Mouse (Mus musculus): Measurements from ENCODE around the gene Khdrbs1. TPM values are rescaled to one million over a fixed set of nuclear protein-coding genes. Genes with fewer than 3 reads are reported as not detected.

Gene Khdrbs1
- 75.6 and 77.5 TPM in 2 replicates for polyA plus RNA-seq (2015; fragmentation: Nextera tagmentation; extraction: Ambion mirVana)

GRCm38 (mm10) chr4:129742232-129743009, at the start of gene Khdrbs1:
Gene Khdrbs1 (minus strand): TSS chr4:129742303.
- Histone ChIP-seq H3K27ac (replicated peaks) (peak within 1 kb of the TSS; percentile 99), H3K9ac (peak within 1 kb of the TSS; percentile 100), H3K4me3 (peak within 1 kb of the TSS; percentile 100), H3K9me3 (no peaks in the 10 kb centered on the region), H3K27me3 (replicated peaks) (no peaks in the 10 kb centered on the region), H3K4me1 (peaks cover 36% of the 10 kb centered on the region), H3K36me3 (peaks cover 8% of the 10 kb centered on the region), H3K4me2 (peak within 1 kb of the TSS; percentile 79)
- under 1% methylated on average over 76 of the region's 76 CpGs for WGBS
- peak; percentile 93 for ATAC-seq (ENCODE audit: extremely low read depth, insufficient number of reproducible peaks, low FRiP score, low TSS enrichment)

- Histone ChIP-seq H3K4me1 (peaks cover 39% of the 10 kb centered on the region), H3K4me2 (no peak overlapping the region), H3K9ac (no peak overlapping the region), H3K9me3 (no peaks in the 10 kb centered on the region), H3K27ac (replicated peaks) (no peak overlapping the region), H3K27me3 (replicated peaks) (no peaks in the 10 kb centered on the region), H3K4me3 (no peak overlapping the region), H3K36me3 (no peaks in the 10 kb centered on the region)
- ATAC-seq (ENCODE audit: extremely low read depth, insufficient number of reproducible peaks, low FRiP score, low TSS enrichment), result no peak
- 26% methylated on average over 1 of the region's 1 CpGs for WGBS
Measured at GRCm38 (mm10) chr4:129791399-129791798, 49.3 kb upstream of the Khdrbs1 start.

GRCm38 (mm10) chr4:129790475-129790874, 48.4 kb upstream of the Khdrbs1 start:
- Histone ChIP-seq H3K4me3 (no peak overlapping the region), H3K9ac (no peak overlapping the region), H3K4me1 (peaks cover 30% of the 10 kb centered on the region), H3K27me3 (replicated peaks) (no peaks in the 10 kb centered on the region), H3K36me3 (no peaks in the 10 kb centered on the region), H3K9me3 (no peaks in the 10 kb centered on the region), H3K27ac (replicated peaks) (no peak overlapping the region), H3K4me2 (no peak overlapping the region)
- ATAC-seq (ENCODE audit: extremely low read depth, insufficient number of reproducible peaks, low FRiP score, low TSS enrichment), result no peak
- 73% methylated on average over 3 of the region's 3 CpGs for WGBS

GRCm38 (mm10) chr4:129789635-129790034, 47.5 kb upstream of the Khdrbs1 start:
- 86% methylated on average over 2 of the region's 2 CpGs for WGBS
- Histone ChIP-seq H3K9ac (no peak overlapping the region), H3K4me1 (peaks cover 21% of the 10 kb centered on the region), H3K4me2 (no peak overlapping the region), H3K27me3 (replicated peaks) (no peaks in the 10 kb centered on the region), H3K36me3 (no peaks in the 10 kb centered on the region), H3K27ac (replicated peaks) (no peak overlapping the region), H3K4me3 (no peak overlapping the region), H3K9me3 (no peaks in the 10 kb centered on the region)
- no peak for ATAC-seq (ENCODE audit: extremely low read depth, insufficient number of reproducible peaks, low FRiP score, low TSS enrichment)

GRCm38 (mm10) chr4:129788693-129789092, 46.6 kb upstream of the Khdrbs1 start:
- H3K27ac ChIP-seq (replicated peaks), result no peak overlapping the region
- no peaks in the 10 kb centered on the region for H3K9me3 ChIP-seq
- H3K4me1 ChIP-seq, result peaks cover 12% of the 10 kb centered on the region
- no peak overlapping the region for H3K4me3 ChIP-seq
- H3K9ac ChIP-seq, result no peak overlapping the region
- WGBS, result 65% methylated on average over 8 of the region's 8 CpGs
- H3K36me3 ChIP-seq, result no peaks in the 10 kb centered on the region
- H3K4me2 ChIP-seq, result no peak overlapping the region
- no peak for ATAC-seq (ENCODE audit: extremely low read depth, insufficient number of reproducible peaks, low FRiP score, low TSS enrichment)
- H3K27me3 ChIP-seq (replicated peaks), result no peaks in the 10 kb centered on the region

GRCm38 (mm10) chr4:129785178-129785577, 43.1 kb upstream of the Khdrbs1 start:
- Histone ChIP-seq H3K36me3 (no peaks in the 10 kb centered on the region), H3K9me3 (no peaks in the 10 kb centered on the region), H3K4me1 (peaks cover 17% of the 10 kb centered on the region), H3K27ac (replicated peaks) (no peak overlapping the region), H3K4me3 (no peak overlapping the region), H3K27me3 (replicated peaks) (no peaks in the 10 kb centered on the region), H3K4me2 (no peak overlapping the region), H3K9ac (no peak overlapping the region)
- ATAC-seq (ENCODE audit: extremely low read depth, insufficient number of reproducible peaks, low FRiP score, low TSS enrichment), result no peak
- WGBS, result 1% methylated on average over 4 of the region's 4 CpGs

GRCm38 (mm10) chr4:129783506-129783905, 41.4 kb upstream of the Khdrbs1 start:
- no peak for ATAC-seq (ENCODE audit: extremely low read depth, insufficient number of reproducible peaks, low FRiP score, low TSS enrichment)
- H3K4me1 ChIP-seq, result peaks cover 17% of the 10 kb centered on the region
- no peak overlapping the region for H3K4me2 ChIP-seq
- H3K9ac ChIP-seq, result no peak overlapping the region
- no peaks in the 10 kb centered on the region for H3K9me3 ChIP-seq
- no peak overlapping the region for H3K4me3 ChIP-seq
- H3K27ac ChIP-seq (replicated peaks), result no peak overlapping the region
- H3K27me3 ChIP-seq (replicated peaks), result no peaks in the 10 kb centered on the region
- 77% methylated on average over 5 of the region's 5 CpGs for WGBS
- H3K36me3 ChIP-seq, result no peaks in the 10 kb centered on the region

GRCm38 (mm10) chr4:129782857-129783331, 40.8 kb upstream of the Khdrbs1 start:
- ATAC-seq (ENCODE audit: extremely low read depth, insufficient number of reproducible peaks, low FRiP score, low TSS enrichment), result no peak
- peak overlapping the region; percentile 25; the same call in 1 of the 2 replicates for H3K9ac ChIP-seq
- no peaks in the 10 kb centered on the region for H3K36me3 ChIP-seq
- H3K27ac ChIP-seq (replicated peaks), result peak overlapping the region; percentile 71
- no peak overlapping the region for H3K4me2 ChIP-seq
- H3K9me3 ChIP-seq, result no peaks in the 10 kb centered on the region
- H3K4me3 ChIP-seq, result no peak overlapping the region
- H3K4me1 ChIP-seq, result peaks cover 17% of the 10 kb centered on the region
- no peaks in the 10 kb centered on the region for H3K27me3 ChIP-seq (replicated peaks)
- 41% methylated on average over 3 of the region's 3 CpGs for WGBS

- WGBS, result 14% methylated on average over 4 of the region's 4 CpGs
Measured at GRCm38 (mm10) chr4:129781881-129782675, 40.0 kb upstream of the Khdrbs1 start.

GRCm38 (mm10) chr4:129771672-129772521, 29.8 kb upstream of the Khdrbs1 start:
- H3K36me3 ChIP-seq, result no peaks in the 10 kb centered on the region
- no peak overlapping the region for H3K27ac ChIP-seq (replicated peaks)
- H3K4me2 ChIP-seq, result peak overlapping the region; percentile 68
- H3K27me3 ChIP-seq (replicated peaks), result peaks cover 9% of the 10 kb centered on the region; the same call in 1 of the 2 replicates
- 6% methylated on average over 21 of the region's 21 CpGs for WGBS
- ATAC-seq (ENCODE audit: extremely low read depth, insufficient number of reproducible peaks, low FRiP score, low TSS enrichment), result no peak
- peak overlapping the region; percentile 53 for H3K9ac ChIP-seq
- H3K4me1 ChIP-seq, result peaks cover 19% of the 10 kb centered on the region
- no peaks in the 10 kb centered on the region for H3K9me3 ChIP-seq
- peak overlapping the region; percentile 35 for H3K4me3 ChIP-seq

More at GRCm38 (mm10) chr4:129781881-129782675, 40.0 kb upstream of the Khdrbs1 start:
- Histone ChIP-seq H3K4me3 (no peak overlapping the region), H3K4me1 (peaks cover 17% of the 10 kb centered on the region), H3K9me3 (no peaks in the 10 kb centered on the region), H3K27ac (replicated peaks) (peak overlapping the region; percentile 71), H3K36me3 (no peaks in the 10 kb centered on the region), H3K4me2 (no peak overlapping the region), H3K9ac (no peak overlapping the region), H3K27me3 (replicated peaks) (no peaks in the 10 kb centered on the region)
- ATAC-seq (ENCODE audit: extremely low read depth, insufficient number of reproducible peaks, low FRiP score, low TSS enrichment), result peak; percentile 54; the same call in 1 of the 2 replicates

- Histone ChIP-seq H3K4me1 (peaks cover 19% of the 10 kb centered on the region), H3K36me3 (no peaks in the 10 kb centered on the region), H3K27ac (replicated peaks) (no peak overlapping the region), H3K9ac (peak overlapping the region; percentile 53), H3K27me3 (replicated peaks) (peaks cover 9% of the 10 kb centered on the region; the same call in 1 of the 2 replicates), H3K4me3 (peak overlapping the region; percentile 35), H3K9me3 (no peaks in the 10 kb centered on the region), H3K4me2 (peak overlapping the region; percentile 68)
- WGBS, result 24% methylated on average over 7 of the region's 7 CpGs
- no peak for ATAC-seq (ENCODE audit: extremely low read depth, insufficient number of reproducible peaks, low FRiP score, low TSS enrichment)
Measured at GRCm38 (mm10) chr4:129771314-129771671, 29.2 kb upstream of the Khdrbs1 start.
